Mouse (Mus musculus) erythroid progenitor cell, adult 5-6 weeks (primary cell): ENCODE data around the gene Duxbl2. TPM values are rescaled to one million over a fixed set of nuclear protein-coding genes. Genes with fewer than 3 reads are reported as not detected.
A peak's percentile ranks its signal among the peaks of the same experiment; 100 is the strongest.
"Not testable (repeated sequence)": the region's sequence is repeated elsewhere in the genome, so short reads cannot be mapped to it uniquely, and the experiment has no call there.

Source experiments
- ATAC-seq: replicated peaks from 2 replicates; pipeline ENCODE4 v1.8.0; 2016; ENCODE audit warnings: moderate number of reproducible peaks, mild to moderate bottlenecking, moderate TSS enrichment, inconsistent platforms; ENCODE audit not compliant: poor library complexity, low FRiP score, severe bottlenecking
- total RNA-seq, 2 experiments: library from RNA; stranded (forward) in 1 of 2; stranded (reverse) in 1 of 2; fragments of 150-400 nt in 1 of 2; fragments of 186-747, 209-891 nt in 1 of 2; gene quantifications; 2 replicates each; pipeline versions ENCODE4 v1.2.3 to v1.2.4; 2015 to 2017; ENCODE audit warnings: low replicate concordance in 2 of 2

Gene Duxbl2
- total RNA-seq (2015; ENCODE audit: low replicate concordance): not detected in 2 replicates
- not detected in 2 replicates for total RNA-seq (2017; ENCODE audit: low replicate concordance)

GRCm38 (mm10) chr14:26118150-26118549 is at the start of gene Duxbl2:
Duxbl2 (plus strand) TSS chr14:26118349.
- peak; percentile 53; the same call in 1 of the 2 replicates for ATAC-seq

DNA sequence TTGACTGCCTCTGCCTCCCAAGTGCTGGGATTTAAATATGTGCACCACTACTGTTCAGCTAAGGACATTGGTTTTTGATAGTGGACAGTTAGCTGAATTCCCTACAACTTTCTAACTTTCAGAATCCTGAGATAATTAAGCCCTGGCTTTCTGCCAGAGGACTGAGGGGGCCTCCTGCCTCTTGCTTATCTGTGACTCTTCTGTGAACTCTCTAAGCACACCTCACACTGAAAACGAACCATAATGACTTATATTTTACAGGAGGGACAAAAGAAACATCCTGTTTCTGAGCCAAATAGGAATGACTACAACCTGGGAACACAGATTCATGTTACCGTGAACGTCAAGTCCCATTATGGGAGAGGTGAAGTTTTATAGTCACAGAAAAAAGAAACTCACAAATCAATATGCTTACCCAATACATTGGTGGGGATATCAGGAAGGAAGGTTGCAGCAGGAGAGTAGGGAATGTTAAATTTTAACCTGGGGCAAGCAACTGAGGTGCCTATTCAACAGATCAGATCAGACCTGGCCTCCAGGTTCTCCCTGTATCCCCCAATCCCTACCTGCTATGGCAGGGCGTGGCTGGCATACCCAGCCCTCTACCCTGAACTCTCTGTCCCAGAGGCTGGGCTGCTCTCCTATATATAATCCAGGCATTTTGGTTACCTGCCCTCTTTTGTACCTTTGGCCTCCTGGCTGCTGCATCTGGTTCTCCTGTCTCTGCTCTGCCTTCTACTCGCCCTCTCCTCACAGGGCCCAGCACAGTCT is 41.3 kb upstream of the Duxbl2 start:
- not testable (repeated sequence) for ATAC-seq

GRCm38 (mm10) chr14:26081216-26081615 is 36.9 kb upstream of the Duxbl2 start, which contains the start of gene Cphx2:
Cphx2 (plus strand) TSS chr14:26081516.
- not testable (repeated sequence) for ATAC-seq

- not testable (repeated sequence) for ATAC-seq
Measured at GRCm38 (mm10) chr14:26081997-26082396, 36.2 kb upstream of the Duxbl2 start, which contains the start of gene Cphx3. Cphx3 (plus strand) TSS chr14:26082297.

DNA sequence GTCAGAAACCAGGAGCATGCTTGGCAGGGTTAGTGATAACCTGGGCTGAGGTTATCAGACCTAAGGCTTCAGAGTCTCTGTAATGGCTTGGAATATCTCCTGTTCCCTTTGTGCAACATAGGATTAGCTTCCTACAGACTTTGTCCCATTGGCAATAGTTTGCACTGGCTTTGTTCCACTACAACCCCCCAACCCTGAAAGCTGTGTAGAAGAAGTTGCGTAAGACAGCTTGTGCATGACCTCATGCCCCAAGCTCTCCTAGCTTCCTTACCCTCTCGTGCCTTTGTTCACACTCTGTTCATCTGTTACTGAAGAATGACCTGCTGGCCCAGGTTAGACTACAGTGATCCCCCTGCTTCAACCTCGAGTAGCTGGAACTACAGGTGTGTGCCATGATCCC is 20.5 kb upstream of the Duxbl2 start:
- ATAC-seq: not testable (repeated sequence)

- not testable (repeated sequence) for ATAC-seq
Measured at GRCm38 (mm10) chr14:26118550-26119000, 426 bp downstream of the Duxbl2 start.

- ATAC-seq: not testable (repeated sequence)
Measured at GRCm38 (mm10) chr14:26119095-26119494, 946 bp downstream of the Duxbl2 start.

DNA sequence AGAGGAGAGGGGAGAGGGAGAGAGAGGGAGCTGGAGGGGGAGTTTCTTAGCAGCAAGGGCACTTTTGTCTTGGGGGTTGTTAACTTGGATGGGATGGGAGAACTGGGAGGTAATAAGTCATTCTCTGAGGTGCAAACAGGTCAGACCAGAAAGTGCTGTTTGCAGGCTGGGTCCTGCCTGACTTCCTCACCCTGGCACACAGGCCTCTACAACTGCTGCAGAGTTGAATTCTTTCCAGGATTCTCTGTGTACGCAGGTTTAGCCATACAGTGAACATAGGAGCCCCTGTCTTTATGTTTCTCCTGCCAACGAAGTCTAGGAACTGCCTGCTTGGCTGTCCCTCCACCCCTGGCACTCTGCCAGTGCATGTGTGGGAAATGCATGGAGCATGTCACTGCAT is 28.9 kb downstream of the Duxbl2 start:
- ATAC-seq: not testable (repeated sequence)

DNA sequence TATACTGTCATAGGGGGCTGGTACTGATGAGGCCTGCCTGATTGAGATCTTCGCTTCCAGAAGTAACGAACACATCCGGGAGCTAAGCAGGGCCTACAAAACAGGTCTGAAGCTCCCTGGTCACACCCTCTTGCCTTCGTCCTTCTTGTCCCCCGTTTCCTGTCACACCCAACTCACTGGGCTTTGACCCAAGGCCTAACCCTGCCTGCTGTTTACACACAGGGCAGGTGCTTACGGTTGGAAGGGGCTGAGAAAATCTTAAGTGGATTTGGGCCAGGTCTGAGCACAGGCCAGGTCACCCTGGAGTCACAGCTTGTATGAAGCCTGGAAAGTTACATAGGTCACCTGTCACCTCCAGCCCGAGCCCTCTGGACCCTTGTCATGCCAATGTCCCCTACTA is 37.9 kb downstream of the Duxbl2 start:
- 0 out of 2 replicates have a peak, but pooled peaks have one; percentile 9 for ATAC-seq

GRCm38 (mm10) chr14:26161156-26161555 is 43.0 kb downstream of the Duxbl2 start:
- not testable (repeated sequence) for ATAC-seq

DNA sequence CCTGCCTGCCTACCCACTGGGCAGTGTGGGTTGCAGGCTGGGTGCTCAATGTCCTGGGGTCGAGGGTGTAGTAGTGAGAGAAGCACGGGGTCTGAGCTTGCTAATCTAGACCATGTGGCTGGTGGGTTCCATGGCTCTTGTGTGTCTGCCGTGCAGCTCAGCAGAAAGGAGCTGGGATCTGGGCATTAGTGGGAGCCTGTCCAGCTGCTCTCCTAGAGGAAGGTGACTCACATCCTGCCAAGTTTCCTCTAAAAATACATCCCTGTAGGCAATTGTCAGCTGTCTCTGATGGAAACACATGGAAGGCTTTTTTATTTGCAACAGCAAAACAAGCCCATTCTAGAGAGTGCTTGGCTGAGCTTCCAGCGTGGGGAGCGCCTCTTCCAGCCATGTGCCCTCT is 44.3 kb downstream of the Duxbl2 start:
- not testable (repeated sequence) for ATAC-seq

DNA sequence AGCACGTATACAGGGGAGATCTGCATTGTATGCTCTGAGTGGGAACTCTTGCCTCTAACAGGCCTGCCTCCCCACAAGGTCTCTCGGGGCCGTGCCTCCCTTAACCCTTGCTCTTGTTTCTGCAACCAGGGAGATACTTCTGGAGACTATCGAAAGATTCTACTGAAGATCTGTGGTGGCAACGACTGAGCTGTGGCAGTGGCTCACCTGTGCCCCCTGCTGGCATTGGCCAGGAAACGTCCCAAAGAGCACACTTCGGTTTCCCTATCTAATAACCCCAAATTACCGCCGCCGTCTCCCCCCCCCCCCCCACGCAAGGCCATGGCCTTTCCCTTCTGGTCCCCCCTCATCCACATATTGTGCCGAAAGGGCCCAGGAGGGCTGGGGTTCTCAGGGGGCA is 47.1 kb downstream of the Duxbl2 start:
- ATAC-seq: not testable (repeated sequence)

- ATAC-seq: not testable (repeated sequence)
Measured at GRCm38 (mm10) chr14:26173955-26174354, 55.8 kb downstream of the Duxbl2 start.

DNA sequence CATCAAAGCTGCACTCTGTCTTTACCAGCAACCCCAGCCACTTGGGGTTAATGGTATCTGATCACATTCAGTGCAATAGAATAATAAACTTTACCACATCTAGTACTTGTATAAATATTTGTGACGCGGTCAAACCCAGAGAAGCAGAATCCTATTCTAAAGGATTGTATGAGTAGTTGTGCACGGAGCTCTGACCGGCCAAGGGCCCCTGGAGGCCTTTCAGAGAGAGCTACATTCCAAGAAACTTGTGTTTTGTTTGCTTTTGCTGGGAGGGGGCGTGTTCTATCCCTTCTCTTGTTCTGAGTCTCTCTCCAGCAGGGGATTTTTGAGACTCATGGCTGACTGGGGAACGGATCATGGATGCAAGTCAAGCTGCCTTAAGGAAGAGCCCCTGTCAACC is 56.9 kb downstream of the Duxbl2 start:
- not testable (repeated sequence) for ATAC-seq

Other genes starting within 250 kb of the Duxbl2 start
- gene Plac9a, start 215.2 kb upstream of the Duxbl2 start, total RNA-seq (2015; ENCODE audit: low replicate concordance): not detected in 2 replicates
- not detected in 2 replicates for gene Plac9a, start 215.2 kb upstream of the Duxbl2 start, total RNA-seq (2017; ENCODE audit: low replicate concordance)
- 2.9 and 11.3 TPM in 2 replicates for gene Tmem254a, start 190.7 kb upstream of the Duxbl2 start, total RNA-seq (2015; ENCODE audit: low replicate concordance)
- not detected in 2 replicates for gene Tmem254a, start 190.7 kb upstream of the Duxbl2 start, total RNA-seq (2017; ENCODE audit: low replicate concordance)
- not detected in 2 replicates for gene Cphx1, start 180.0 kb upstream of the Duxbl2 start, total RNA-seq (2015; ENCODE audit: low replicate concordance)
- gene Cphx1, start 180.0 kb upstream of the Duxbl2 start, total RNA-seq (2017; ENCODE audit: low replicate concordance): not detected in 2 replicates
- gene Duxbl1, start 139.8 kb upstream of the Duxbl2 start, total RNA-seq (2015; ENCODE audit: low replicate concordance): not detected in 2 replicates
- not detected in 2 replicates for gene Duxbl1, start 139.8 kb upstream of the Duxbl2 start, total RNA-seq (2017; ENCODE audit: low replicate concordance)
- 1.7 TPM in 1 of 2 replicates, not detected in the other for gene Gm9780, start 75.6 kb upstream of the Duxbl2 start, total RNA-seq (2015; ENCODE audit: low replicate concordance)
- gene Gm9780, start 75.6 kb upstream of the Duxbl2 start, total RNA-seq (2017; ENCODE audit: low replicate concordance): 0.64 TPM in 1 of 2 replicates, not detected in the other
- 12.6 TPM in 1 of 2 replicates, not detected in the other for gene Tmem254c, start 51.0 kb upstream of the Duxbl2 start, total RNA-seq (2015; ENCODE audit: low replicate concordance)
- gene Tmem254c, start 51.0 kb upstream of the Duxbl2 start, total RNA-seq (2017; ENCODE audit: low replicate concordance): 4.4 TPM in 1 of 2 replicates, not detected in the other
- not detected in 2 replicates for gene Cphx2, start 36.8 kb upstream of the Duxbl2 start, total RNA-seq (2015; ENCODE audit: low replicate concordance)
- not detected in 2 replicates for gene Cphx2, start 36.8 kb upstream of the Duxbl2 start, total RNA-seq (2017; ENCODE audit: low replicate concordance)
- gene Cphx3, start 36.1 kb upstream of the Duxbl2 start, total RNA-seq (2015; ENCODE audit: low replicate concordance): not detected in 2 replicates
- not detected in 2 replicates for gene Cphx3, start 36.1 kb upstream of the Duxbl2 start, total RNA-seq (2017; ENCODE audit: low replicate concordance)
- gene Plac9b, start 64.1 kb downstream of the Duxbl2 start, total RNA-seq (2015; ENCODE audit: low replicate concordance): not detected in 2 replicates
- gene Plac9b, start 64.1 kb downstream of the Duxbl2 start, total RNA-seq (2017; ENCODE audit: low replicate concordance): not detected in 2 replicates
- gene Tmem254b, start 88.7 kb downstream of the Duxbl2 start, total RNA-seq (2015; ENCODE audit: low replicate concordance): not detected in 2 replicates
- gene Tmem254b, start 88.7 kb downstream of the Duxbl2 start, total RNA-seq (2017; ENCODE audit: low replicate concordance): 4.4 TPM in 1 of 2 replicates, not detected in the other
- not detected in 2 replicates for gene Duxbl3, start 139.6 kb downstream of the Duxbl2 start, total RNA-seq (2015; ENCODE audit: low replicate concordance)
- gene Duxbl3, start 139.6 kb downstream of the Duxbl2 start, total RNA-seq (2017; ENCODE audit: low replicate concordance): not detected in 2 replicates